Mouse (Mus musculus): ENCODE measurements around the gene Hs3st3b1.

- no peak for TF ChIP-seq POLR2A (IDR thresholded peaks at IDR 0.05; ENCODE audit: borderline replicate concordance, control insufficient read depth, low read depth, low read length)
- TF ChIP-seq CTCF (IDR thresholded peaks at IDR 0.05; ENCODE audit: control insufficient read depth, insufficient read depth, low read length) = no peak
Observed at GRCm38 (mm10) chr11:63880296-63880695, 41.8 kb downstream of the Hs3st3b1 start.

Measured in bone marrow, adult 2 months (tissue).